Mouse (Mus musculus): Measurements from ENCODE around the gene Lrsam1. TPM values are rescaled to one million over a fixed set of nuclear protein-coding genes. Genes with fewer than 3 reads are reported as not detected.
A peak's percentile ranks its signal among the peaks of the same experiment; 100 is the strongest.
"Not testable (repeated sequence)": the region's sequence is repeated elsewhere in the genome, so short reads cannot be mapped to it uniquely, and the experiment has no call there.

Lrsam1 gene
- 10 to 100 TPM; 32.4 to 34.7 TPM for total RNA-seq (2021)

DNA sequence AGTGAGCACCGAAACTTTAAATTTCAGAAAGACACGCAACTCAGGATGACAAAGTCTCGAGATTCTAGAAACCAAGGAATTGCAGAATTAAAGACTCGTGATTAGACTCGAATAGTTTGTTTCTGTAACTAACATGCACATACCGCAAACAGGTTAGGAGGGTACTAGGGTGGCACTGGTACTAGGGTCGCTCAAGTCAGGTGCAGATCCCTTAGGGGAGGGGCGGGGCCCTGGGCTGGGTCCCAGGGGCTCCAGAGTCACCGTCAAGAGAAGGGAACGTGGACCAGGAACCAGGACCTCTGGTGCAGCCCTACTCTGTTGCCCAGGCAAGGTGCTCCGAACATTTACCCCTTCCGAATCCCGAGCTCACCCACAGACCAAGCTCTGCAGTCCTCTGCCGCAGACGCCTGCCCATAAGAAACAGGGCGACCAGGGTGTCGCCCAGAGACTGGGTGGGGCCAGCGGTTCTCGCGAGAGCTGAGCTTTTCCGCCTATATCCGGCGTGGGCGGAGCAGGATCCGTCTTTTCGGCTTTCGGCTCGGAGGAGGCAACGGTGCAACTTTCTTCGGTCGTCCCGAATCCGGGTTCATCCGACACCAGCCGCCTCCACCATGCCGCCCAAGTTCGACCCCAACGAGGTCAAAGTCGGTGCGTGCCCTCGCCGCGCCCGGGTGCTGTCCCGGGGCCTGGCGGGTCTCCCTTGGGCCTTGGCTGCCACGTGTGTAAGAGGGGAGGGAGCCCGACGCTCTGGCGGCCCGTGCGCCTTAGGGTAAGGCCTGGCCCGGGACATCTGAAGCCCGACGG is at the start of gene Lrsam1, which contains the start of gene Rpl12:
Gene Lrsam1 (minus strand): TSS at position 423 of the 804 bp plus-strand sequence.
Gene Rpl12 (plus strand): TSS at position 368 of the 804 bp plus-strand sequence.
- peak; percentile 94 for DNase-seq

DNA sequence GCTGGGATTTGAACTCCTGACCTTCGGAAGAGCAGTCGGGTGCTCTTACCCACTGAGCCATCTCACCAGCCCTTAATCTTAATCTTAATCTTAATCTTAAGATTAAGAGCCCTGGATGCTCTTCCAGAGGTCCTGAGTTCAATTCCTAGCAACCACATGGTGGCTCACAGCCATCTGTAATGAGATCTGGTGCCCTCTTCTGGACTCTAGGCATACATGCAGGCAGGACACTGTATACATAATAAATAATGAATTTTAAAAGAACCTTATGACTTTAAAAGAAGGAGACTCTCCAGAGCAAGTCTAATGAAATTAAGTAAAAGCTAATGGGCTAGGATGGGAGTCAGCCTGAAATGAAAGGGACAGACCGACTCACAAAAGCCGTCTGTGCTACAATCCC is 47.6 kb upstream of the Lrsam1 start:
- not testable (repeated sequence) for DNase-seq

DNA sequence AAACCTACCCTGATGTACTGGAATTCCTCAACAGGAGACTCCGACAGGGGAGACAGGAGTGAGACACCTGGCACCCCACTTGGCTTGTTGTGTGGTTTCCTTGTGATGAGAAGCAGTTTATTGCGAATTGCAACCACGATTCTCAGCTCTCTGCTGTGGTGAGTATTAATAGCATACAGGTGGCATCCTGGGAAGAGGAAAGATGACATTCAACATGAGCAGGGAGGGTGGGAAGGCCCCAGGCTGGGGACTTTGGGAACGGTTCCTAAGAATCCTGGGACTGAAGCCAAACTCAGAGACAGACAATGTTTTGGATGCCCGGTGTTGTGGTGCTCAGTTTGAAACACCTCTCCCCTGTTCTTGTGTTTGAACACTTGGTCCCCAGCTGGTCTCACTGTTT is 43.6 kb upstream of the Lrsam1 start:
- DNase-seq, result no peak

- no peak for DNase-seq
Measured at GRCm38 (mm10) chr2:33002144-33002543, 40.7 kb upstream of the Lrsam1 start.

- DNase-seq, result no peak
Measured at GRCm38 (mm10) chr2:32999752-33000151, 38.3 kb upstream of the Lrsam1 start.

DNA sequence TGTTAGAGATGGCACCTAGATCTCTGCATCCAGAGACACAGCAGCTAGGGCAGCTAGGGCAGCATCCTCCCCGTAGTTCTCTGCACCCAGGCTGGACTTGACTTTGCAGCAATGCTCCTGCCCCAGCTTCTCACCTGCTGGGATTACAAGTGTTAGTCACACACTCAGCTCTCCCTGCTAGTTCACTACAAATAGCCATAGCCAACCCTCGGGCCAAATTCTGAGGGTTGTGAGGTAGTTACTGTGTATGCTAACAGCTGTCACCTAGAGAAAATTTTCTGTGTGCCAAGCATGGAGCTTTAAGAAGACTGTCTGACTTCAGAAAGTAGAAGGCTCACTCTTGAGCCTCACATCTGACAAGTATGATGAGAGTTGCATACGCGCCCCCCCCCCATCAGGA is 36.4 kb upstream of the Lrsam1 start:
- DNase-seq, result no peak

- DNase-seq, result no peak
Measured at GRCm38 (mm10) chr2:32997081-32997480, 35.7 kb upstream of the Lrsam1 start.

DNA sequence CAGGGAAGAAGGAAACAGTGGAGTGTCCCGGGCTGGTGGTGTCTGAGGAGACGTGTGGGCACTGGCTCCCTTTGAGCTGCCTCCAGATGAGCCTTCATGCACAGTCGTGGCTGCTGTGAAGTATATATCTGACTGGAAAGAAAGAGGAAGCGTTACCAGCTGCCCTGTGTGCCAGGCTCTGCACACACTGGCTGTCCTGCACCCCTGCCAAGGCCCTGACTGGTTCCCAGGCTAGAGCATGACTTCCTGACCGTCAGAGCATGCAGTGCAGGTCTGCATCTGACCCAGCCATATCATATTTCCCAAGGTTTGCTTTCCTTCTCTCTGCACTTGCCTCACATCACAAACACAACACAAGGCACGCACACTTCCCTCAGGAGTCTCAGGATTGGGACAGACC is 30.7 kb upstream of the Lrsam1 start:
- DNase-seq, result no peak

- no peak for DNase-seq
Measured at GRCm38 (mm10) chr2:32990167-32990832, 28.9 kb upstream of the Lrsam1 start.

DNA sequence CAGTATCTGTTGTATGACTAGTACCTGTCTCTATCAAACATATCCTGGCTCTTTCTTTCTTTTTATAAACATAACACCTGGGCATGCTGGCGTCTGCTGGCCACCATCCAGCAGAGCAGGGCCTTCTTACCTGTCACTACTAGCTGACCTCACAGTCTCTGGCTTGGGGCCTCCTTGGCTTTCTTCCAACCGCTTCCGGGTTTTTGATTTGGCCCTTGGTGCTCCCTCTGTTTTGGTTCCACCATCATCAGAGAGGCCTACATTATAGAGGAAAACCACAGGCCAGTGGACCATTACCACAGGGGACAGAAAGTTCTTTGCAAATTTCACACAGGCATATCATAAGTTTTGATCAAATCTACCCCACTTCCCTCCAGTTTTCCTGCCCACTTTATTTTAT is 28.0 kb upstream of the Lrsam1 start:
- no peak for DNase-seq

DNA sequence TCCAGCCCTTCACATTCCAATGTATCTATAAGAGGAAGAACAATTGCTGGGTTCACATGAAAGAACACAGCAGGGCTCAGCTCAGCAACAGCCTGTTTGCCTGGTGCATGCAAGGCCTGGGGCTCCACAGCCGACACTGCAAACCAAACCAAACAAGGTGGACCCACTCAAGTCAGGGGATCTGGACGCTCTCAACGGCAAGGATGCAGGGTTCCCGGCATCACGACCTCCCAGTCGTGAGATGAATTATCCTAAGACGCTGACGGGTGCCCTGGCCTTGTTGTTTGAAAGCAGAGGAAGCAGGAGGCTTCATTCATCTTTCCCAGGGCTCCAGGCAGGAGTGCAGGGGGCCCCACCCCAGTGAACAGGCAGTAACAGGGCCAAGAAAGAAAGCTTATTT is 24.4 kb upstream of the Lrsam1 start:
- DNase-seq, result no peak

- no peak for DNase-seq
Measured at GRCm38 (mm10) chr2:32983617-32984016, 22.2 kb upstream of the Lrsam1 start.

- no peak for DNase-seq
Measured at GRCm38 (mm10) chr2:32982700-32983099, 21.3 kb upstream of the Lrsam1 start.

- DNase-seq, result peak; percentile 88 to 90
Measured at GRCm38 (mm10) chr2:32981725-32982271, 20.4 kb upstream of the Lrsam1 start, which contains the start of gene Slc2a8. Slc2a8 (minus strand) TSS chr2:32982083.

GRCm38 (mm10) chr2:32981281-32981680 is 19.9 kb upstream of the Lrsam1 start:
- no peak for DNase-seq

DNA sequence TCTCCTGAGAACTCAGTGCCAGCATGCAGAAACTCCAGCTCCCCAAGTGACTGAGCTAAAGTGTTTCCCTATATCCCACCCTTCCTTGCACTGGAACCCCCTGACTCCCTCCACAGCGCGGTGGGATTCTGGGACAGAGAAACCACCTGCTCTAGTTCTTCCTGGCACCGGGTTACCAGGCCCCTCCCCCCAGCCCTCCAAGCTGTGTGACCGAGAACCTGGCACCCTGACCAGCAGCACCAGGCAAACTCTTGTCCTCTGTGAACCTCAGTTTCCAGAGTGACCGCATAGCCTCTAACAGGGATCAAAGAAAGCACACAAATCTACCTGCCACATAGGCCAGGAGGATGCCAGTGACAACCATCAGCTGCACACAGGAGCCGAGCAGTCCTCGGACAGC is 18.3 kb upstream of the Lrsam1 start:
- no peak for DNase-seq

DNA sequence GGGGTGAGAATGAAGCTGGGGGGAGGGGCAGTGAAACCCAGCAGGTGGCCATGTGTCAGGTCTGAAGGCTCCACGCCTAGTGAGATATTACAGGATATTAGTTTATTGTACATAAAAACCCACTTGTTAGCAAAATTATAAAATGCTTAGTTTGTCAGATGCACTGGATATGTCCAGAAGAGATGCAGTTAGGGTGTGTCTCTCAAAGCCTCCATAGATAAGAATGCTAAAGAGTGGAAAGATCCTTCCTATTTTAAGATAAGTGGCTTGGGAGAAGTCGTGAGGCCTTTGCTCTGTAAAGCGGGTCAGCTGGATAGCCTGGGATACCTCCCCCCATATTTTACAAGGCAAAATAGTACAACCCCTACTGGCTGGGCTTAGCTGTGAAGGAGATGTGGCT is 17.3 kb upstream of the Lrsam1 start:
- no peak for DNase-seq

DNA sequence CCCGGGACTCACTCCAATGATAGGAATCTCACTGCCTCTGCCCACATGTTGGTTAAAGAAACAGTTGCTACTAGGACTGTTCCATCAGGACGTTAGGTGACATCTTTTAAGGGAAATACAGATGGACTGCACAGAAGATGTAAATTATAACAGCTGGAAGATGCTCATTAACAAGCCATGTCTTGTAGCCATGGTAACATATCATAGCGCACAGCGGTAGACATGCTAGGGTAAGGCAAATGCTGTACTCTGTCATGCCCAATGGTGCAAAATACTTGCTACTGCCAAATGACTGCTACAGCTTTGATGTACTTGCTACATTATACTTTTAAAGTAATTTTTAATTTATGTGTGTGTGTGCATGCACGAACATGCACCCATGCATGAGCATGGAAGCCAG is 15.7 kb upstream of the Lrsam1 start:
- no peak for DNase-seq

- DNase-seq, result no peak
Measured at GRCm38 (mm10) chr2:32974216-32974615, 12.8 kb upstream of the Lrsam1 start.

GRCm38 (mm10) chr2:32971235-32971634 is 9.8 kb upstream of the Lrsam1 start:
- no peak for DNase-seq

DNA sequence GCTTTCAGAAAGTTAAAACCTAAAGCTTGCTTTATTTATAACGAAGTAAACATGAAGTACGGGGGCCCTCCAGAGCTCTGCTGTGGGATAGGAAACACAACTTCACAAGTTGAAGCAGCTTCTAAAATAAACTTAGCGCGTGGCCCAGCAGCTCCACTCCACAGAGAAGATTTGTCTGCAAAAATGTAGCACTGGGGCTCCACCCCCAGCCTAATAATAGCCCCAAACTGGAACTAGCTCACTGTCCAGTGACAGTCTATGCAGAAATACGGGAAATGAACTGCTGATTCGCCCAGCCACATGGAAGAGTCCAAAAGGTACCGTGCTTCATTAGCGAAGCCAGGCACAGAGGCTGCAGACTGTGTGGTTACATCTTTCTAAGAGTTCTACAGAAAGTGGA is 7.9 kb upstream of the Lrsam1 start:
- DNase-seq, result no peak

DNA sequence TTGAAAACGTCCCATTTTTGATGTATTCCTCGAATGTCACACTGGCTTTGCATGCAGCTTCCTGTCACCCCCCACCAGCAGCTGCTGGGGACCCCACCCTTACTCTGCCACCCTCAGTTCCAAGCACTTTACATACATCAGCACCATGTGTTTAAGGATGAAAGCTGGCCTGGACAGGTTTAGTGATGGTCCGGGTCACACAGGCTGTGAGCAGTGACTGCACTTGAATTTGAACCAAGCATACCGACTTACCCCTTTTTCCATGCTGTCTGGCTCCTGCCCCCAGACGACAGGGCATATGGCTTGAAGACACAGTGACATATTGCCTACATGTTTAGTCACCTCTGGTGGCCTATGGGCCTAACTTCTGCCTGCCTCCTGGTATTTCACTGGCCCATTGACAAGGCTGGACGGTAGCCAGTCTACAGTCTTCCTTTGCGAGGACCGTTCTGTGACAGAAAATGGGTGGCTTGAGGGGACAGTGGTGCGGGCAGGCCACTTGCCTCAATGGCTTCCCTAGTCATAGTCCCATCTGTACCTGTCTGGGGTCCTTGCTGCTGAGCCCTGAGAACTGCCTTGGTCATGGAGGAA is 6.7 kb upstream of the Lrsam1 start:
- no peak for DNase-seq
